Mouse (Mus musculus): ENCODE data around the gene Slc30a7.

Slc30a7 gene

GRCm38 (mm10) chr3:116006978-116007940 is at the start of gene Slc30a7, which contains the start of gene Extl2:
Slc30a7 (minus strand) TSS chr3:116007406.
Extl2 (plus strand) TSS chr3:116007462.
- peak; percentile 42 to 51 for DNase-seq (ENCODE audit: low spot score in 2 of 2)

GRCm38 (mm10) chr3:116047034-116047433 is 39.8 kb upstream of the Slc30a7 start:
- DNase-seq (ENCODE audit: low spot score in 2 of 2): no peak

- DNase-seq (ENCODE audit: low spot score in 2 of 2): no peak
Observed at GRCm38 (mm10) chr3:116046000-116046399, 38.8 kb upstream of the Slc30a7 start.

DNA sequence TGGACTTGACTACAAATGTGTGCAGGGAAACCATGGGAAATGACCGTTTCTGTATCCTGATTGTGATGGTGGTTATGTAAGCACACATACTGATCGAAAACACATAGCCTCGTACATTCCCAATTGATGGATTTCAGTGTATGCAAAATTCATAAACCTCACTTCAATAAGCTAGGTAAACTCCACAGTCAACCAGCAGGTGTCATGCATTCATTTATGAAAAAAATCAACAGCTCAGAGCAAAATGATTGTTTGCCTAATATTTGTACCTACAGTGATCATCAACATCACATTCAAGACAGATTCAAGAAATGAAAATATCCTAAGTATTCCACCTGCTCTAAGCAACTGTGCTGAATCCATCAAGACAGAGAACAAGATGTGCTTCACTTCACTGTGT is 33.6 kb upstream of the Slc30a7 start:
- DNase-seq (ENCODE audit: low spot score in 2 of 2): no peak

DNA sequence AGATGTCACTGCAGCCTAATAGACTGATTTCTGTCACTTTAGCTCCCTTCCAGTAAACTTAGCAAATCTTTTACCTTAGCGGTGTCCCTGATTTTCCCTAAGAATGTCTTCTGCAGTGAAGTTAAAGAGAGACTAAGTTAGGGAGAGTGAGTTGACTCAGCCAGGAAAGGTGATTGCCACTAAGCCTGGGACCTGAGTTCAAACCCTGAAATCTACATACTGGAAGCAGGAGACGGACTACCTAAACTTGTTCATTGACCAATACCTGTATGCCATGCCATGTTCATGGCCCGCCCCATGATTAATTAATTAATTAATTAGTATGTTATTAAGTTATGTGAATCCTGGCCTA is 26.6 kb upstream of the Slc30a7 start:
- DNase-seq (ENCODE audit: low spot score in 2 of 2): no peak

GRCm38 (mm10) chr3:116033218-116033870 is 26.1 kb upstream of the Slc30a7 start:
- DNase-seq (ENCODE audit: low spot score in 2 of 2): no peak

DNA sequence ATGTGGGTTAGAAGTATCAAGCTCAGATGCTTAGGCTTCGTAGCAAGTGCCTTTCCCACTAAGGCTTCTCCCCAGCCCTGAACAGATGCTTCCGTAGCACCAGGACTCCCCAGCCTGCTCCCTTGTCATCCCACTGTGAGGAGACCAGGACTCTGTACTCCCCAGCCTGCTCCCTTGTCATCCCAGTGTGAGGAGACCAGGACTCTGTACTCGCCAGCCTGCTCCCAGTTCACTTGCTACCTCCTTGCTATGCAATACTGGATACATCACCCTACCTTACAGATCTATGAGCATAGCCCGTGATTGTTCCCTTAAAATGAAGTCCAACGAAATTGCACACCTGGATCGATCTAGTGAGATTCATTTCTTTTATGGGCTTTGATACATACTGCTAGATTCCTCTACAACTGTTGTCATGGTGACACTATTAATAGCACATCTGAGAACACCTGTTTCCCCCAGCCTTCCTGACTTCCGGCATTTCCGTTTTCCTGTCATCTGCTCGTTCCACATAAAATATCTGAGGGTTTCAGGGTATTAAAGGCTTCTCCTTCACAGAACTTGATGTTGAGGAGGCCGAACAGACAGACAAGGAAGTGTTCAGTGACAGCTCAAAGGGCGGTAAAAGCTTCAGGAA is 23.1 kb upstream of the Slc30a7 start:
- DNase-seq (ENCODE audit: low spot score in 2 of 2): no peak

DNA sequence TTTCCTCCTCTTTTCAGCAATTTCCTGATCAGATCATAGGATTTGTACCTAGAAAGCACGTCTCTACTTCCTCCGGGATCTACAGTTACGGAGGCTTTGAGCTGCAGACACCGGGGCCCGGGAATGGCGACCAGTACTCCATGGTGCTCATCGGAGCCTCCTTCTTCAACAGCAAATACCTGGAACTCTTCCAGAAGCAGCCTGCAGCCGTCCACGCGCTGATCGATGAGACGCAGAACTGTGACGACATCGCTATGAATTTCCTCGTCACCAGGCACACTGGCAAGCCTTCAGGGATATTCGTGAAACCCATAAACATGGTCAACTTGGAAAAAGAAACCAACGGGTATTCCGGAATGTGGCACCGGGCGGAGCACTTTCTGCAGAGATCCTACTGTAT is 19.8 kb upstream of the Slc30a7 start:
- DNase-seq (ENCODE audit: low spot score in 2 of 2): no peak

GRCm38 (mm10) chr3:116025701-116026100 is 18.5 kb upstream of the Slc30a7 start:
- no peak for DNase-seq (ENCODE audit: low spot score in 2 of 2)

GRCm38 (mm10) chr3:116024669-116025068 is 17.5 kb upstream of the Slc30a7 start:
- no peak for DNase-seq (ENCODE audit: low spot score in 2 of 2)

- no peak for DNase-seq (ENCODE audit: low spot score in 2 of 2)
Observed at GRCm38 (mm10) chr3:116024236-116024635, 17.0 kb upstream of the Slc30a7 start.

- DNase-seq (ENCODE audit: low spot score in 2 of 2): no peak
Observed at GRCm38 (mm10) chr3:116019136-116019535, 11.9 kb upstream of the Slc30a7 start.

DNA sequence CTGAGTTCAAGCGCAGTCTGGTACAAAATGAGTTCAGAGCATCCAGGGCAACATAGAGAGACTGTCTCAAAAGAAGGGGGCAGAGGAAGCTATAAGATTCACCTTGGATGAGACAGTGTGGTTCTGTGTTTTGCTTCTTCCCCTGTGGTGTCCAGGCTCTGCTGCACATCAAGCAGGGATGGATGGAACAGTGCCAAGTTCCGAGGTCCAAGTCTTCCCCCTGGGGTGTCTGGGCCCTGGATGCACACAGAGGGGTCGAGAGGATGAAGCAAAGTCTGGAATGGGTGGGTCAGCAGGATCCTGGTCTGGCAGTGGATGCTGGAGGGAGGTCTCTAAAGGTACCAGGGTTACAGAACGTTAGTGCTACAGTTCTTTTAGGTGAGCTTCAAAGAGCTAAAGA is 11.4 kb upstream of the Slc30a7 start:
- DNase-seq (ENCODE audit: low spot score in 2 of 2): no peak

DNA sequence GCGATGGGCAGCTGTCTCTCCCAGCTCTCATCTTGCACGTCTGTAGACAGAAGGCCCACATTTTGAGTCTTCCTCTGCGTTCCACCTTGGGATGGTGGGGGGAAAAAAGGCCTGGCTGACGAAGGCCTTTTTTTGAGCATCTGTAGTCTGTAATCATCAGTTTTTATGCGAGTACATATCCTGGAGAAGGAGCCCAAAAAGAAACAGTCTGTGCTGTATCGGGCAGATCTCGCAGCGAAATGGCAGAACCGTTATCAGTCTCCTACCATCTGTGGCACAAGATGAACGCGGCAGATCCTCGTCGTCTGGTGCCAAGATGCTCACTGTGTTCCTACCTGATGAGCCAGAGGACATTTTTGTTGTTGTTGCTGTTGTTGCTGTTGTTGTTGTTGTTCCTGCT is 8.9 kb upstream of the Slc30a7 start:
- DNase-seq (ENCODE audit: low spot score in 2 of 2): no peak

GRCm38 (mm10) chr3:116014901-116015300 is 7.7 kb upstream of the Slc30a7 start:
- DNase-seq (ENCODE audit: low spot score in 2 of 2): no peak

DNA sequence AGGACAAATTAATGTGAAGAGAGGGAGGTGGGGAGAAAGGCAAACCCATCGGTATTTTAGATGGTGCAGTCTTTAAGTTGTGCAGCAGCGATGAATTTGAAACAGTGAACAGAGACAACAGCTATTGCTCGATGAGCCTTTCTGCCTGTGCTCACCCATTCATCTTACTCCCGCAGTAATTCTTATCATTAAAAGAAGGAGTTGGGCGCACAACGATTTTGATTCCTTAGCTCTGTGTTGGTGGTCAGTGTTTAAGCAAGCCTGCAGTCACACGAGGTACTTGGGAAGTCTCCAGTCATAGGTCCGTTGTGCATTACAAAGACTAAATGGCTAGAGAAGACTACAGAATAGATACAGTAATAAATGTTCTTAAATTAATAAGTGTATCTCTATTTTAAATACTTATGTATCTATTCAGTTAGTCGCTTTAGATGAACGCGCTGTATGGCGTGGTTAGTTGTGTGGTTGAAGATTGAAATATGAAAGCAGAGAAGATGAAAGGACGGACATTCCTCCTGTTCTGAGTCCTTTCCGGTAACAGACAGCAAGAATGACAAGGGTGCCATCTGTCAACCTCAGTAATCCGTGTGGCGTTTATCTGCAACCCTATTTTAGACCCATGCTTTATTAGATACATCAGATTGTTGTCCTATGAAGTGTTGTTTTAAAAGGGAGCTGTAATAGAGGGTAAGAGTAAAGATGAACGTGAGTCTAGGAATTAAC is 2.6 kb upstream of the Slc30a7 start:
- no peak for DNase-seq (ENCODE audit: low spot score in 2 of 2)

GRCm38 (mm10) chr3:116007941-116008440 is 785 bp upstream of the Slc30a7 start:
- peak; percentile 44 to 45 for DNase-seq (ENCODE audit: low spot score in 2 of 2)

DNA sequence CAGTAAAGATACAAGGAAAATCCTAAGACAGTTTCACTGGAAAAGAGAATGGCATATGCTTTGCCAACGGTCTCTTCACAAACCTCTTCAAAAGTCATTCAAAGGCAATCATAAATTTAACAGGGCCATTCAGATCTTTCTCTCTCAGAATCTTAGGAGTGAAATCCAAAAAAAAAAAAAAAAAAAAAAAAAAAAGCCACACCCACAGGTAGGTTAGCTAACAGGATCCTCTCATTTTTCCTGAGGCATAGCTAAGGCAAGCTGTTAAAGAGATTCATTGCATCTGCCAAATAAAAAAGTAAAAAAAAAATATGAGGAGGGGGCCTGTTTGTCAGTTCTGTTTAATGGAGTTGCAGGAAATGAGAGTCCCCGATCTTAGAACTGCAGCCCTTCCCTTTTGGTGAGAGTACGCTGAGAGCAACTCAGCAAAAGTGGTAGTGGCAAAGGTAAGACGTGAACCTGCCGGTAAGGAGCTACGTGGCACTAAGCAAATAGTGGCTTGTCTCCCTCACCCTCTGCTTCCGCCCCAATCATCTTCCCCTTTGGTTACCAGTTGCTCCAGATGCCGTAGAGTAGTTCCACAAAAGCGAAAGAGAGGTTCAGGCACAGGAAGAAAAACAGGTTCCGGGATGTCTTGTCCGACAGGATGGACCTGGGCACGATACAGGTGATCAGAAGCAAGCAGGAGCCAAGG is 775 bp downstream of the Slc30a7 start:
- peak; percentile 38 to 44 for DNase-seq (ENCODE audit: low spot score in 2 of 2)

- DNase-seq (ENCODE audit: low spot score in 2 of 2): peak in 1 of 2 experiments; percentile 7
Observed at GRCm38 (mm10) chr3:115996929-115997328, 10.3 kb downstream of the Slc30a7 start.

DNA sequence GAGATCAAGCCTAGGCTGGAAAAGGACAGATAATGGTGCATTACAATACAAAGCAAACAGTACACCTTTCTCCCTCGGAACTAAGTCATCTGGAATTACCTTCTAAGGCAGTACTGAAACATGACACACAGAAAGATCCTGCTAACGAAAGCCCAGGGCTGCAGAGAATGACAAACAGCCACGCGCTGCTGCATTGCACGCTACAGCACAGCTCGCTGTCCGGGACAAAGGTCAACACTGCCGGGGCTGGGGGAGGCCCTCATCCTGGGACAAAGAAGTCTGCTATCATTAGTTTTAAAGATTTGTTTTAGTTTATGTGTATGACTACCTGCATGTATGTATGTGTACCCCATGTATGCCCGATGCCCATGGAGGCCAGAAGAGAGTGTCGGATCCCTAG is 14.2 kb downstream of the Slc30a7 start:
- no peak for DNase-seq (ENCODE audit: low spot score in 2 of 2)

GRCm38 (mm10) chr3:115992588-115992987 is 14.6 kb downstream of the Slc30a7 start:
- no peak for DNase-seq (ENCODE audit: low spot score in 2 of 2)

Data from natural killer cell, adult 2 months (primary cell).